Mouse (Mus musculus): ENCODE measurements around the gene Tmem130. TPM values are rescaled to one million over a fixed set of nuclear protein-coding genes. Genes with fewer than 3 reads are reported as not detected.

Gene Tmem130
- total RNA-seq, 2 experiments from 2014 or later, result 41.6 to 49.1 TPM

- DNase-seq (ENCODE audit: low spot score in 2 of 2), result peak; percentile 30 to 56
Measured at GRCm38 (mm10) chr5:144734949-144735348, 26.7 kb downstream of the Tmem130 start.

- DNase-seq (ENCODE audit: low spot score in 2 of 2), result peak; percentile 14 to 21
Measured at GRCm38 (mm10) chr5:144733953-144734352, 27.7 kb downstream of the Tmem130 start.

GRCm38 (mm10) chr5:144729216-144729615 lies 32.4 kb downstream of the Tmem130 start:
- DNase-seq (ENCODE audit: low spot score in 2 of 2), result no peak

GRCm38 (mm10) chr5:144728237-144728636 lies 33.4 kb downstream of the Tmem130 start:
- DNase-seq (ENCODE audit: low spot score in 2 of 2), result no peak

- DNase-seq (ENCODE audit: low spot score in 2 of 2), result peak; percentile 53 to 55
Measured at GRCm38 (mm10) chr5:144727119-144727518, 34.5 kb downstream of the Tmem130 start.

GRCm38 (mm10) chr5:144725554-144725953 lies 36.1 kb downstream of the Tmem130 start:
- DNase-seq (ENCODE audit: low spot score in 2 of 2), result no peak

GRCm38 (mm10) chr5:144724926-144725325 lies 36.7 kb downstream of the Tmem130 start:
- DNase-seq (ENCODE audit: low spot score in 2 of 2), result no peak

- DNase-seq (ENCODE audit: low spot score in 2 of 2), result no peak
Measured at GRCm38 (mm10) chr5:144720281-144720680, 41.3 kb downstream of the Tmem130 start.

GRCm38 (mm10) chr5:144719781-144720180 lies 41.8 kb downstream of the Tmem130 start:
- no peak for DNase-seq (ENCODE audit: low spot score in 2 of 2)

GRCm38 (mm10) chr5:144717186-144717585 lies 44.4 kb downstream of the Tmem130 start:
- DNase-seq (ENCODE audit: low spot score in 2 of 2), result no peak

GRCm38 (mm10) chr5:144713371-144713770 lies 48.2 kb downstream of the Tmem130 start:
- DNase-seq (ENCODE audit: low spot score in 2 of 2), result no peak

- no peak for DNase-seq (ENCODE audit: low spot score in 2 of 2)
Measured at GRCm38 (mm10) chr5:144707603-144708002, 54.0 kb downstream of the Tmem130 start.

GRCm38 (mm10) chr5:144703464-144704368 lies 57.9 kb downstream of the Tmem130 start:
- DNase-seq (ENCODE audit: low spot score in 2 of 2), result no peak

- no peak for DNase-seq (ENCODE audit: low spot score in 2 of 2)
Measured at GRCm38 (mm10) chr5:144695289-144696060, 66.1 kb downstream of the Tmem130 start.

GRCm38 (mm10) chr5:144694161-144694560 lies 67.5 kb downstream of the Tmem130 start:
- DNase-seq (ENCODE audit: low spot score in 2 of 2), result no peak

- no peak for DNase-seq (ENCODE audit: low spot score in 2 of 2)
Measured at GRCm38 (mm10) chr5:144691421-144691820, 70.2 kb downstream of the Tmem130 start.

GRCm38 (mm10) chr5:144688371-144688770 lies 73.2 kb downstream of the Tmem130 start:
- DNase-seq (ENCODE audit: low spot score in 2 of 2), result no peak

Other genes starting within 250 kb of the Tmem130 start
- gene Nptx2, start 215.9 kb downstream of the Tmem130 start, total RNA-seq (2021), result 1 to 10 TPM; 1.8 to 1.9 TPM
- 100 to 1,000 TPM; 141 to 154 TPM for gene Trrap, start 5.9 kb upstream of the Tmem130 start, total RNA-seq (2021)
- 10 to 100 TPM; 24.7 to 28.4 TPM for gene Smurf1, start 204.0 kb upstream of the Tmem130 start, total RNA-seq (2021)